Mouse (Mus musculus) cerebellum, adult 2 months (tissue): ENCODE measurements at regions not wholly inside any gene's neighbourhood (a gene's known extent, or its start where the extent isn't known, plus 50 kb on each side); places are given as distances from the start of the nearest gene placed in this dataset.

Experiments
- DNase-seq, 2 experiments: peaks; one replicate each; pipeline ENCODE4 v3.0.0; 2021
- H3K27ac ChIP-seq: fragments of 200-500 bp; 2 replicates; pipeline ENCODE4 v1.5.1; 2012; ENCODE audit warnings: low read length, control low read depth, inconsistent platforms; ENCODE audit not compliant: insufficient read depth
- H3K27me3 ChIP-seq: fragments of 200-500 bp; 2 replicates; pipeline ENCODE4 v1.6.1; 2012; ENCODE audit warnings: inconsistent platforms, mild to moderate bottlenecking, low read length, moderate library complexity; ENCODE audit not compliant: control insufficient read depth, insufficient read depth
- H3K4me1 ChIP-seq: fragments of 200-500 bp; 2 replicates; pipeline ENCODE4 v1.6.1; 2011; ENCODE audit warnings: low read length; ENCODE audit not compliant: control insufficient read depth, insufficient read depth
- H3K4me3 ChIP-seq: fragments of 200-500 bp; replicated peaks from 2 replicates; pipeline ENCODE3; 2011; ENCODE audit warnings: mild to moderate bottlenecking, low read depth, low read length, control low read depth; ENCODE audit not compliant: insufficient read depth
- CTCF ChIP-seq: fragments of 200-500 bp; IDR thresholded peaks from 2 replicates; pipeline ENCODE4 v1.5.1; 2011; ENCODE audit warnings: low read depth, mild to moderate bottlenecking, control low read depth, low read length, moderate library complexity, borderline replicate concordance; ENCODE audit not compliant: insufficient read depth
- POLR2A ChIP-seq: fragments of 200-500 bp; IDR thresholded peaks from 2 replicates; pipeline ENCODE4 v1.6.1; 2011; ENCODE audit warnings: low read length, control low read depth, borderline replicate concordance; ENCODE audit not compliant: insufficient read depth
- WGBS: fragments of 180-500 bp; shearing (Covaris S2); methylation state at CpG from one replicate; pipeline ENCODE4 v1.1.7; 2018; 5-methylcytosine and 5-hydroxymethylcytosine counted together

DNA sequence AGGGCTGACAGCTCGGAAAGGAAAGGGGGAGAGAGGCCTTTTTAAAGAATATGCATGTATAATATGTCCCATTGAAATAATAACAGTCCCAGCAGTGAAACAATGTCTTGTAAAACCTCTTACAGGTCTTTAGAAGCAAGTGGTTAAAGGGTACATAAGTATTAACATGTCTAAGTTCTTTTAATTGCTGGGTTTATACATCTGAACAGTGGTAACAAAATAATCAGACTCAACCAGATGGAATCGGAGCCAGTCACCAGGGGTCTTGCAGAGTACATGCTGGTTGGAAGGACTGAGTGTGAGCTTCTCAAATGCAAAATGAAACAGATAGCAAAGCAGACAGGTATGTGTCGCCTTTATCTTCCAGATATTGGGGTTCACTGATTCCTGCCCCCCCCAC is 317.3 kb downstream of the Nsun3 start:
- Histone ChIP-seq H3K4me1 (no peaks in the 10 kb centered on the region), H3K27ac (no peak overlapping the region), H3K4me3 (no peak overlapping the region), H3K27me3 (no peaks in the 10 kb centered on the region)
- DNase-seq: no peak
- no peak for TF ChIP-seq CTCF
- no peak for TF ChIP-seq POLR2A
- WGBS: 31% methylated on average over 3 of the region's 3 CpGs

GRCm38 (mm10) chr16:62468846-62469245 is 317.8 kb downstream of the Nsun3 start:
- DNase-seq: peak; percentile 13 to 37
- no peak overlapping the region for H3K4me3 ChIP-seq
- H3K27me3 ChIP-seq: no peaks in the 10 kb centered on the region
- TF ChIP-seq CTCF: no peak
- TF ChIP-seq POLR2A: no peak
- 2% methylated on average over 3 of the region's 3 CpGs for WGBS
- no peaks in the 10 kb centered on the region for H3K4me1 ChIP-seq
- no peak overlapping the region for H3K27ac ChIP-seq

- no peak for DNase-seq
- Histone ChIP-seq H3K27ac (no peak overlapping the region), H3K4me3 (no peak overlapping the region), H3K4me1 (no peaks in the 10 kb centered on the region), H3K27me3 (no peaks in the 10 kb centered on the region)
- no peak for TF ChIP-seq POLR2A
- no peak for TF ChIP-seq CTCF
- WGBS: 14% methylated on average over 4 of the region's 4 CpGs
Observed at GRCm38 (mm10) chr16:62459949-62460551, 326.6 kb downstream of the Nsun3 start.

GRCm38 (mm10) chr16:62449735-62450134 is 336.9 kb downstream of the Nsun3 start:
- H3K4me1 ChIP-seq: no peaks in the 10 kb centered on the region; the same call in 1 of the 2 replicates
- TF ChIP-seq CTCF (no peak), POLR2A (no peak)
- no peaks in the 10 kb centered on the region for H3K27me3 ChIP-seq
- no peak overlapping the region for H3K4me3 ChIP-seq
- H3K27ac ChIP-seq: no peak overlapping the region
- WGBS: 94% methylated on average over 3 of the region's 3 CpGs
- no peak for DNase-seq

DNA sequence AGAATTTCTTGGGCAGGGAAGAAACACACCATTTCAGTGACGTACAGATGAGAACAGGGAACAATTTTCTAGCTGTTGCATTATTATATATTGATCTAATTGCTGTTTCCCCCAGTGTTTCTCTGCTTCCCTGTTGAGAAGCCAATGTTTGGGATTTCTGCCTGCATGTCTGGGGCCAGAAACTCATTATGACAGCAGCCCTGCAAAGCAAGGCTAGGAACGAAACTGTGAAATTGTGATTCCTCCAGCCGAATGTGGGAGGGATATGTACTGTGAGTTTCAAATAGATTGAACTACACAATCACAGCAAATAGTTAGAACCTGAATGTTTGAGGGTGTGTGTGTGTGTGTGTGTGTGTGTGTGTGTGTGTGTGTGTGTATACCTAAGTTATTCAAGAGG is 339.2 kb downstream of the Nsun3 start:
- no peak overlapping the region for H3K27ac ChIP-seq
- H3K4me1 ChIP-seq: no peaks in the 10 kb centered on the region; the same call in 1 of the 2 replicates
- WGBS: 54% methylated on average over 3 of the region's 3 CpGs

GRCm38 (mm10) chr16:62441197-62441596 is 345.4 kb downstream of the Nsun3 start:
- H3K27ac ChIP-seq: no peak overlapping the region
- no peaks in the 10 kb centered on the region for H3K27me3 ChIP-seq
- TF ChIP-seq CTCF (no peak), POLR2A (no peak)
- H3K4me3 ChIP-seq: no peak overlapping the region
- 73% methylated on average over 4 of the region's 4 CpGs for WGBS
- H3K4me1 ChIP-seq: no peaks in the 10 kb centered on the region
- DNase-seq: no peak

More for the DNA sequence above, 339.2 kb downstream of the Nsun3 start:
- H3K4me3 ChIP-seq: no peak overlapping the region
- TF ChIP-seq POLR2A (no peak), CTCF (no peak)
- H3K27me3 ChIP-seq: no peaks in the 10 kb centered on the region
- no peak for DNase-seq

- Histone ChIP-seq H3K27me3 (no peaks in the 10 kb centered on the region), H3K27ac (no peak overlapping the region), H3K4me1 (no peaks in the 10 kb centered on the region), H3K4me3 (no peak overlapping the region)
- 19% methylated on average over 2 of the region's 2 CpGs for WGBS
- no peak for DNase-seq
- TF ChIP-seq POLR2A (no peak), CTCF (no peak)
Observed at GRCm38 (mm10) chr16:62433125-62433524, 353.5 kb downstream of the Nsun3 start.

DNA sequence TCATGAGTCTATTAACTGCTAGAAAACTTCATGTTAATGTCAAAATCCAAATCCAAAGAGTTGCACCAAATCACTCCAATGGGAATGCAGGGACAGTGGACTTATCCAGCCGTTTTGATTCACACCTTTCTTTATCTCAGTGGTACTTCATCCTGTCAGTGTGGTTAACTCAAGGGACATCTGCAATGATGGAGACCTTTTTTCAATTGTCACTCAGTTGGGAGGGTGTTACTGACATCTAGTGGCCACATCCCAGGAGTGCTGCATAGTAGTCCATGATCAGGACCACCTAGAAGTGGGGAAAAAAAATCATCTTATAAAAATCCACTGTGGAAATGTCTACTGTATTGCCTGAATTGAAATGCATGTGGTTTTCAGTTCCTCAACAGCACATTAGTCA is 372.1 kb downstream of the Nsun3 start:
- Histone ChIP-seq H3K4me3 (no peak overlapping the region), H3K27ac (no peak overlapping the region), H3K27me3 (no peaks in the 10 kb centered on the region), H3K4me1 (no peaks in the 10 kb centered on the region)
- WGBS: 16% methylated on average over 1 of the region's 1 CpGs
- no peak for TF ChIP-seq POLR2A
- peak; percentile 34; the same call in 1 of the 2 replicates for TF ChIP-seq CTCF
- DNase-seq: peak in 1 of 2 experiments; percentile 1
